Mouse (Mus musculus): ENCODE results near the gene Trem2. TPM values are rescaled to one million over a fixed set of nuclear protein-coding genes. Genes with fewer than 3 reads are reported as not detected.

Gene Trem2
- polyA plus RNA-seq (2015; fragmentation: Illumina TruSeq; extraction: RNeasy Lipid Tissue Mini Kit (QIAGEN cat#74804); ENCODE audit: insufficient read depth, low replicate concordance), result 0.29 TPM

DNA sequence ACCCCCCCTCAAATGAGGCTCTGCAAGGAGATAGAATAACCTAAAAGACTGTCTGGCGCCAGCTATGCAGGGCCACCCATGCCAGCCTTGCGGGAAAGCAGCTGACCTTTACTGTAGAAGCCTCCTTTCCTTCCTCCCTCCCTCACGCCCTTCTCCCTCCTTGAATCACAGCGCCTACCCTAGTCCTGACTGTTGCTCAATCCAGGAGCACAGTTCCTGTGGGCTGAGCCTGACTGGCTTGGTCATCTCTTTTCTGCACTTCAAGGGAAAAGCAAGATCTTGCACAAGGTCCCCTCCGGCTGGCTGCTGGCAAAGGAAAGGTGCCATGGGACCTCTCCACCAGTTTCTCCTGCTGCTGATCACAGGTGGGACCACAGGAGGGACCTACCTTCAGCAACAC is at the start of gene Trem2:
Gene Trem2 (plus strand): TSS at position 171 of the 400 bp plus-strand sequence.

GRCm38 (mm10) chr17:48299203-48299602 is 47.0 kb upstream of the Trem2 start, which contains the start of gene Treml2:
TSS of gene Treml2 (plus strand) at chr17:48299498.

DNA sequence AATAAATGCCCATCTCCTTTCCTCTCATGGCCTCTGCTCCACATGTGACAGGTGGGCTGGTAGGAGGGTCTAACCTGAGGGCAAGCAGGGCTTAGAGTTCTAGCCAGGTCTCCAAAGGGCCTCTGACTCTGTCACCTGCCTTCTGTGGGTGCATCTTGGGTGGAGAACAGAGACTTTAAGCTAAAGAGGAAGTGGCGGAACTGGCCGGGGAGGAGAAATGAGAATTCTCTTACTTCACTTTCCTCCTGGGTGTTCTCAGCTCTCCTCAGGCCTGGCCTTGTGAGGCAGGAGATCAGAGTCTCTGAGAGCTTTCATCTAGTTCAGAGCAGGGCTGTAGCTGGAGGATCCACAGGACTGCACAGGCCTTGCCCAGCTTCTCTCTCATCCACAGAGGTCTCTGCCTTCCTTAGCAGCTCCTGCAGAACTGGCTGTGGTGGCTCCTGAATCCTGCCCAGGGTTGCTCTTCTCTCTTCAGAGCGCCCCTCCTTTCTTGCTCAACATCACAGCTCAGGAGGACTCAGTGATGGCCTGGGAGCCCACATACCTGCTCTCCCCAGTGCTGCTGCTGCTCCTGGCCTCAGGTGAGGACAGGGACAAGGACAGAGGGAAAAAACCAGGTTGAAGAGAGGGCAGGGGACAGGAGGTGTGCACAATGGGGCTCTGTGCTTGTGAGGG is 30.2 kb upstream of the Trem2 start, which contains the start of gene B430306N03Rik:
Gene B430306N03Rik (plus strand): TSS at position 237 of the 675 bp plus-strand sequence.

DNA sequence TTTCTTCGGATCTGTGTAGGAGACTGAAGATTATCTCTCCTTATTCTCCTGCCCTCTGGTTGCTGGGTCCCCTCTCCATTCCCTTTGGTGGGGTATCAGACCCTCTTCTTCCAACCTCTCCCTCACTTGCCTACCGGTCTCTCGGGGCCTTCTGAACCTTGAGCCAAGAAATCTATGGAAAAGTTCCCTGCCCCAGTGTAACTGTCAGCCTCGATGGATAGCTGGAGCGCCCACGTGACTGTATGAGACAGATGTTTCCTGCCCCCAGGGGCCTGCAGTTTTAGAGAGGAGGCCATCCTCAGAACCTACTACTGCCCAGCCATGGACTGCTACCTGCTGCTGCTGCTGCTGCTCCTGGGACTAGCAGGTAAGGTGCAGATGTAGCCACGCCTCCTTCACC is 13.4 kb downstream of the Trem2 start, which contains the start of gene Treml1:
Gene Treml1 (plus strand): TSS at position 301 of the 400 bp plus-strand sequence.

Other genes starting within 250 kb of the Trem2 start
- 0.32 TPM for gene 9830107B12Rik, start 200.1 kb upstream of the Trem2 start, polyA plus RNA-seq (2015; fragmentation: Illumina TruSeq; extraction: RNeasy Lipid Tissue Mini Kit (QIAGEN cat#74804); ENCODE audit: insufficient read depth, low replicate concordance)
- 4.2 TPM for gene A530064D06Rik, start 179.1 kb upstream of the Trem2 start, polyA plus RNA-seq (2015; fragmentation: Illumina TruSeq; extraction: RNeasy Lipid Tissue Mini Kit (QIAGEN cat#74804); ENCODE audit: insufficient read depth, low replicate concordance)
- 3.4 TPM for gene Trem1, start 113.6 kb upstream of the Trem2 start, polyA plus RNA-seq (2015; fragmentation: Illumina TruSeq; extraction: RNeasy Lipid Tissue Mini Kit (QIAGEN cat#74804); ENCODE audit: insufficient read depth, low replicate concordance)
- 3.7 TPM for gene Trem3, start 98.6 kb upstream of the Trem2 start, polyA plus RNA-seq (2015; fragmentation: Illumina TruSeq; extraction: RNeasy Lipid Tissue Mini Kit (QIAGEN cat#74804); ENCODE audit: insufficient read depth, low replicate concordance)
- gene Treml4, start 82.1 kb upstream of the Trem2 start, polyA plus RNA-seq (2015; fragmentation: Illumina TruSeq; extraction: RNeasy Lipid Tissue Mini Kit (QIAGEN cat#74804); ENCODE audit: insufficient read depth, low replicate concordance), result 80.5 TPM
- 78.2 TPM for gene Treml2, start 46.9 kb upstream of the Trem2 start, polyA plus RNA-seq (2015; fragmentation: Illumina TruSeq; extraction: RNeasy Lipid Tissue Mini Kit (QIAGEN cat#74804); ENCODE audit: insufficient read depth, low replicate concordance)
- 14.7 TPM for gene B430306N03Rik, start 30.3 kb upstream of the Trem2 start, polyA plus RNA-seq (2015; fragmentation: Illumina TruSeq; extraction: RNeasy Lipid Tissue Mini Kit (QIAGEN cat#74804); ENCODE audit: insufficient read depth, low replicate concordance)
- 4.1 TPM for gene Treml1, start 13.5 kb downstream of the Trem2 start, polyA plus RNA-seq (2015; fragmentation: Illumina TruSeq; extraction: RNeasy Lipid Tissue Mini Kit (QIAGEN cat#74804); ENCODE audit: insufficient read depth, low replicate concordance)
- 86.0 TPM for gene Nfya, start 63.5 kb downstream of the Trem2 start, polyA plus RNA-seq (2015; fragmentation: Illumina TruSeq; extraction: RNeasy Lipid Tissue Mini Kit (QIAGEN cat#74804); ENCODE audit: insufficient read depth, low replicate concordance)
- 75.5 TPM for gene Oard1, start 63.6 kb downstream of the Trem2 start, polyA plus RNA-seq (2015; fragmentation: Illumina TruSeq; extraction: RNeasy Lipid Tissue Mini Kit (QIAGEN cat#74804); ENCODE audit: insufficient read depth, low replicate concordance)
- gene Apobec2, start 86.5 kb downstream of the Trem2 start, polyA plus RNA-seq (2015; fragmentation: Illumina TruSeq; extraction: RNeasy Lipid Tissue Mini Kit (QIAGEN cat#74804); ENCODE audit: insufficient read depth, low replicate concordance), result 0.83 TPM
- gene Tspo2, start 105.1 kb downstream of the Trem2 start, polyA plus RNA-seq (2015; fragmentation: Illumina TruSeq; extraction: RNeasy Lipid Tissue Mini Kit (QIAGEN cat#74804); ENCODE audit: insufficient read depth, low replicate concordance), result 8.9 TPM
- gene Unc5cl, start 108.5 kb downstream of the Trem2 start, polyA plus RNA-seq (2015; fragmentation: Illumina TruSeq; extraction: RNeasy Lipid Tissue Mini Kit (QIAGEN cat#74804); ENCODE audit: insufficient read depth, low replicate concordance), result 9.0 TPM

Measured in spleen, adult 10 weeks (tissue).